Mouse (Mus musculus) cerebellum, postnatal 10 days (tissue): ENCODE measurements around the gene Spa17.

Experiments used
- DNase-seq, 2 experiments: peaks; one replicate each; pipeline ENCODE4 v3.0.0; 2021; ENCODE audit warnings: mixed read lengths in 2 of 2

Gene Spa17

GRCm38 (mm10) chr9:37556366-37556765 is 57.2 kb downstream of the Spa17 start:
- no peak for DNase-seq

- DNase-seq = no peak
These were observed 58.4 kb downstream of the Spa17 start, which contains the start of gene Siae for GRCm38 (mm10) chr9:37554838-37555748. Gene Siae (plus strand): TSS chr9:37555698.

- DNase-seq = no peak
These were observed 59.2 kb downstream of the Spa17 start for GRCm38 (mm10) chr9:37554279-37554678.
